Mouse (Mus musculus): ENCODE measurements around the gene Filip1. TPM values are rescaled to one million over a fixed set of nuclear protein-coding genes. Genes with fewer than 3 reads are reported as not detected.
A peak's percentile ranks its signal among the peaks of the same experiment; 100 is the strongest.

Filip1 gene
- polyA plus RNA-seq, 1 experiment: 6.7 TPM

DNA sequence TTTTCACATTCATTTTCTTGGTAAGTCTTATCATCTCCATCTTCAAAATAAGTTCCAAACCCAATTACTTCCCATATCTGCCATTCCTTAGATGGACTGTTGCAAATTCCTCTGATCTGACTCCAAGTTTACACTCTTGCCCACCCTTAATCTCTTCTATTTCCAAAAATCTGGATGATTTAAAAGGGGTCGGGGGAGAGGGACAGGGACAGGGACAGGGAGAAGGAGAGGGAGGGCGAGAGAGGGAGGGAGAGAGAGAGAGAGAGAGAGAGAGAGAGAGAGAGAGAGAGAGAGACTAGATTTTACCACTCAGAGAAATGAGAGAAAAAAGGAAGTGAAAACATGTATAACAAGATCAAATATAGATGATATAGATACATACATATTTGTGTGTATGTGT lies 188.8 kb downstream of the Filip1 start:
- Histone ChIP-seq H3K4me1 (ENCODE audit: control insufficient read depth, insufficient read depth, insufficient read length, low read length) (no peaks in the 10 kb centered on the region), H3K4me3 (ENCODE audit: insufficient read depth, low read depth, low read length) (no peak overlapping the region), H3K27ac (replicated peaks; ENCODE audit: low read depth, low read length) (no peak overlapping the region)

DNA sequence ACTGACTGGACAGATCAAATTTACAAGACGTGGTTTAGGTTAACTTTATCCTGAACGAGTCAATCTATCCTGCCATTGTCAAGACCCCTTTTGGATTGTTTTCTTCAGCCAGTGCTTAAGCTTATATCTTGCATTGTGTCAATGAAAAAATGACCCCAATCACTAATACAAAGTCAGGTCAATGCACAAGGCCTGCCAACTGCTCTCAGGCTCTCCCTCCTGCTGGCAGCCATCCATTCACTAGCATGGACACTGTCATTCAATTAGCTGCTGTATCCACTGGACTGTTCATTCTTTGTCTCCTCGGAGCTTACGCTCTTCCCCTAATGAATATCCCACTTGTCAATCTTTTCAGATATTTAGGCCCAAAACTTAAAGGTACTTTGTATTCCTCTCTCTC lies 189.2 kb downstream of the Filip1 start:
- Histone ChIP-seq H3K4me1 (ENCODE audit: control insufficient read depth, insufficient read depth, insufficient read length, low read length) (no peaks in the 10 kb centered on the region), H3K27ac (replicated peaks; ENCODE audit: low read depth, low read length) (no peak overlapping the region), H3K4me3 (ENCODE audit: insufficient read depth, low read depth, low read length) (no peak overlapping the region)

DNA sequence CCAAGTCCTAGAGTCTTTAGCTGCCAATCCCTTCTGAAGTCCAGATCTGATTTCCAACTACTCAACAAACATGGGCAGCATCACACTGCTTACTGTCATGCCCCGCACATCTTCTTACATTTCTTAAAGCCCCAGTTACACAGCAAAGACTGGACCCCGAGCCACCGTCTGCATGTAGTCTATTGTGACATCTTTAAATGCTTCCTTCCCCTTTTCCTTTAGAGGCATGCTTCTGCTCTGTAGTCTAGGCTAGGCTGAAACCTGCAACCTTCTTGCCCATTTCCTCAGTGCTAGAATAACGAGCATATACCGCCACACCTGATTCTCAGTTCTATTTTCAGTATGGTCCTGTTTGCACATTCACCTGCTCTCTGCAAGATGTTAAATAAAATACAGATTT lies 196.2 kb downstream of the Filip1 start:
- no peak overlapping the region for H3K27ac ChIP-seq (replicated peaks; ENCODE audit: low read depth, low read length)
- H3K4me3 ChIP-seq (ENCODE audit: insufficient read depth, low read depth, low read length): no peak overlapping the region
- no peaks in the 10 kb centered on the region for H3K4me1 ChIP-seq (ENCODE audit: control insufficient read depth, insufficient read depth, insufficient read length, low read length)

DNA sequence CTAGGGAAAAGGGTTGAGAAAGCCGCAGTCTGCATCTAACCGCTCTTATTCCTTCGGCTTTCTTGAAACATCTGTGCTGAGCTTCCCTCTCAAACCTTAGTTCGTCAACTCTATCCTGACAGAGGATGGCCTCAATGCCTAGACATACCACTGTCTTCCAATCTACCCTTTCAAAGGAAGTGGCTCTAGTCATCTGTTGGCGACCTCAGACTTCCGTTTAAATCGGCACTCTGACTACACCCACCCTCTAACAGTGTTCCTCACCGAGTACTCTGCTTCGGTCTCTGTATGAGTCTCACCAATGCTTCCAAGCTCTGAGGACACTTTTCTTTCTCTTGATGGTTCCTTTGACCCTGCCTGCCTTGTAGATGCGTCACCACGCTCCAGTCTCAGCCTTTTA lies 196.6 kb downstream of the Filip1 start:
- Histone ChIP-seq H3K27ac (replicated peaks; ENCODE audit: low read depth, low read length) (no peak overlapping the region), H3K4me3 (ENCODE audit: insufficient read depth, low read depth, low read length) (no peak overlapping the region), H3K4me1 (ENCODE audit: control insufficient read depth, insufficient read depth, insufficient read length, low read length) (no peaks in the 10 kb centered on the region)

DNA sequence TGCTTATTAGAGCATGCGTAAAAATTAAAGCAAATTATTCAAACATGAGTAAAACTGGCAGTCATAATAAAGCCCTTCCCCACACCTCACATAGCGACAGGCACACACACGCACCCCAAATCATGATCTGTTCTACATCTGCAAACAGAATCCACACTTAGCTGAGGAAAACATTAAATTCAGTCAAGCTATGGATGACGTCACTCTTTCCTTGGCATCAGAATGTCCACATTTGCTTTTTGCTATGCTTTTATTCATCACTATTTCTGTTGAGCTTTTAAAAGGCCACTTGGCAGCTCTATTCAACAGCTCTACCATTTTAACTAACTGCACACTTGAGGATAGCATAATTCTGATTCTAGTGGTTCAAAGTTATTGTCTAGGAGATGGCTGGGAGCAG lies 198.1 kb downstream of the Filip1 start:
- Histone ChIP-seq H3K27ac (replicated peaks; ENCODE audit: low read depth, low read length) (no peak overlapping the region), H3K4me1 (ENCODE audit: control insufficient read depth, insufficient read depth, insufficient read length, low read length) (no peaks in the 10 kb centered on the region)

DNA sequence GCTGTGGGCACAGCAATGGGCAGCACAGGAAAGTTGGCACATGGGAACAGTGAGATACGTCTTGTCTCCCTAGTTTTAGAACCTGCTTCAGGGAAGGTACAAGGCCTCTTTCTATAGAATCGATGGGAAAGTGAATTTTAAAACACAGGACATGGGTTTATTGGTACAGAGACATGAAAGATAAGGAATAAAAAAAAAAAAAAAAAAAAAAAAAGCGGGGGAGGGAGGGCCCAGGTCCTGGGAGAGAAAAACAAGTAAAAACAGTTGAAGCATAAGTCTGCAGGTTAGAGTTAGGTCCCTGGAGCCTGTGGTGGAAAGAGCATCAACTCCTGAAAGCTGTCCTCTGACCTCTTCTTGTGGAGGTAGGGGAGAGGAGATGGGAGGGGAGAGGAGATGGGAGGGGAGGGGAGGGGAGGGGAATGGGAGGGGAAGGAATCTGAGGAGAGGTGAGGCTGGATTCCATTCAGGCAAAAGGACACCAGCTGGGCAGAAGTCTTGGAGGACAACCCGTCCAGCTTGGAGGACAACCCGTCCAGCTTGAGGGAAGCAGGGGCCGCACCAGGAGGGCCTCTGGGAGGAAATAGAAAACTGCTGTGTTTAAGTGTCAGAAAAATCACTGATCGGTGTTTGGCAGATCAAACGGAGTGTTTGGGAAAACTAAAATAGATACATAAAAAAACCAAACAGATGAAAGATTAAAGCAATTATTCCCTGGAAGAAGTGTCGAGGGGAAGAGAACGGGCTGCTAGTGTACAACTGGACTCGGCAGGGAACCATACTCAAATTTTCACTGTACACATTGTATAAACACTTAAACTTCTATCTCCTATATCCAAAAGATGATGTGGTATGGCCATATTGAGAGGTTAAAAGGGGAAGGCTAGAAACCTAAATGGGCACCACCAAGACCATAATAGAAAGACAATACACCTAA lies 201.4 kb downstream of the Filip1 start:
- Histone ChIP-seq H3K4me1 (ENCODE audit: control insufficient read depth, insufficient read depth, insufficient read length, low read length) (0 out of 2 replicates have a peak, but pooled peaks cover 4% of the 10 kb centered on the region), H3K27ac (replicated peaks; ENCODE audit: low read depth, low read length) (no peak overlapping the region), H3K4me3 (ENCODE audit: insufficient read depth, low read depth, low read length) (no peak overlapping the region)

More for the DNA sequence above, 198.1 kb downstream of the Filip1 start:
- H3K4me3 ChIP-seq (ENCODE audit: insufficient read depth, low read depth, low read length): no peak overlapping the region

DNA sequence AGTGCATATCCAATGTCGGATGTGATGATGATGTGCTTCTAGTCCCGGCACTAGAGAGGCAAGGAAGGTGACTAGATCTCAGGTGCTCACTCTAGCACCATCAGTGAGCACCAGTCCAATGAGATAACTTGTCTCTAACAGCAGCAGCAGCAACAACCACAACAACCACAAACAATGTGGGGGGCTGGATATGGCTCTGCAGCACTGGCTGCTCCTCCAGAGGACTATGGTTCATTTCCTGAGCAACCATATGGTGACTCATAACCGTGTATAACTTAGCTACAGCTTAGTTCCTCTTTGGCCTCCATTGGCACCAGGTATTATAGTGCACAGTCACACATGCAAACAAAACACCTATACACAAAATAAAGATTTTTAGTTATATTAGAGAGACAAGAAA lies 202.1 kb downstream of the Filip1 start:
- H3K27ac ChIP-seq (replicated peaks; ENCODE audit: low read depth, low read length): no peak overlapping the region
- H3K4me3 ChIP-seq (ENCODE audit: insufficient read depth, low read depth, low read length): no peak overlapping the region

DNA sequence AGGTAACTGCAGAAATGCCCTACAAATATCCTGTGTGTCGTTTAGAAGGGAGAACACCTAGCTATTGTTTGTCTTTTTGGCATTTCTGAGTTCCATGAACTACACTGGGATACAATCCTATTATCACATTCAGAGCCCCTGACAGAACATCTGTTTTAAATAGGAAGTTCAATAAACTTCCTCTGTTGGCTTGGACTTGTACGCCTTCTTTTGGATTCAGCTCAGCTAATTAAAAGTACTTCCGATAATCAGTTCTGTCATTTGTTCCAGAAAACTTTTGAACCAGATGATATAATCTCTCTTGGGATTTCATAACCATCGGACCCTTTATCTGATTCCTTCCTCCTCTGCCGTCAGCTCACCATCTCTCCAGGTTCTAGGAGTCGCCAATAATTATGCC lies 203.2 kb downstream of the Filip1 start:
- H3K27ac ChIP-seq (replicated peaks; ENCODE audit: low read depth, low read length): no peak overlapping the region
- H3K4me3 ChIP-seq (ENCODE audit: insufficient read depth, low read depth, low read length): no peak overlapping the region
- 0 out of 2 replicates have a peak, but pooled peaks cover 4% of the 10 kb centered on the region for H3K4me1 ChIP-seq (ENCODE audit: control insufficient read depth, insufficient read depth, insufficient read length, low read length)

More for the DNA sequence above, 202.1 kb downstream of the Filip1 start:
- 0 out of 2 replicates have a peak, but pooled peaks cover 4% of the 10 kb centered on the region for H3K4me1 ChIP-seq (ENCODE audit: control insufficient read depth, insufficient read depth, insufficient read length, low read length)

DNA sequence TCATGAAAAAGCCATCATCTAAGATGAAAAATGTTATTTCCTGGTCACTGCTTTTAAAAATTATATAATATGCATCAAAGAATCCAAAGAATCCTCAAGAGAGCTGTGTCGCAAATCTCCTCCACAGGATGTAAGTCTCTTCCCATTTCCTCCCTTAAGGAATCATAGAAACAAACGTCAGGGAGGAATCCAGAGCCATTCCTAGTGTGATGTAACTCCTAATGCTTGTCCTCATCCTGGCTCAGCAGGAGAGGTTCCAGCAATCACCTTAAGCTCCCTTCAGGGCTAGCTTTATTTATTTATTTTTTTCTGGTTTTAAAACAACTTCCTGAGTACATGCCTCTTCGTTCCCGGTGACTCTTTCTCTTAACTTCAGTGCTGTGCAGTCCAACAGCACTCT lies 205.5 kb downstream of the Filip1 start:
- Histone ChIP-seq H3K4me3 (ENCODE audit: insufficient read depth, low read depth, low read length) (no peak overlapping the region), H3K4me1 (ENCODE audit: control insufficient read depth, insufficient read depth, insufficient read length, low read length) (0 out of 2 replicates have a peak, but pooled peaks cover 4% of the 10 kb centered on the region), H3K27ac (replicated peaks; ENCODE audit: low read depth, low read length) (no peak overlapping the region; the same call in 1 of the 2 replicates)

DNA sequence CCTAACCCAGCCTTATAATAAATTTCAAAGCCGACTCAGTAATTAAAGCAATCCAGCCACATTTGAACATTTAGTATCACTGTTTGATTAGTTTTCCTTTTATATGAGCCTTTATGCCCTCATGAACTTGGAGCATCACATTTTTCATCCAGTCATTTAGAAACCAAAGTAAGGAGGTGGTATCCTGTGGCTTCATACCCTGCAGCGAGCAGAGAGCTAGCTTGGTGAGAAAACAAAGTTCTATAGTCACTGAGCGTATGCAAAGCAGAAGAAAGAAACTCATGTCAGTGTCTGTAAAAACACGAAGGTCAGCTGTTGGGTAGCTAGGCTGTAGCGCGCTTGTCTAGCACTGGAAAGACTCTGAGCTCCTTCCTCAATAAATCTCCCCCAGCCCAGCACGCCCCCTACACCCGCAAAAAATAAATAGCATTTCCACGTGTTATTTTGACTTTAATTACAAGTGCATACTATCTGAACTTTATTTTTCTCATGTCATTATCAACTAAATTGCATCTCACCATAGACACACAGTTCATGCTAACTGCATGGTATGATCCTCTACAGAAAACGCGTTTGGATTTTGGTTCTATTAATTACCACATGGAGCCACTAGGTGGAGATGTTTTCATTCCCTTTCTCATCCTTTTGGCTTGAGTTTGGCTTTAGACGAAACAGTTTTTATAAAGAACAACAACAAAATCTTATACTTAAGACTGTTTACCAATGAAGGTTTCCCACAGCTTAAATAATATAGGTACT lies 206.2 kb downstream of the Filip1 start:
- Histone ChIP-seq H3K4me3 (ENCODE audit: insufficient read depth, low read depth, low read length) (no peak overlapping the region), H3K27ac (replicated peaks; ENCODE audit: low read depth, low read length) (no peak overlapping the region), H3K4me1 (ENCODE audit: control insufficient read depth, insufficient read depth, insufficient read length, low read length) (0 out of 2 replicates have a peak, but pooled peaks cover 4% of the 10 kb centered on the region)

DNA sequence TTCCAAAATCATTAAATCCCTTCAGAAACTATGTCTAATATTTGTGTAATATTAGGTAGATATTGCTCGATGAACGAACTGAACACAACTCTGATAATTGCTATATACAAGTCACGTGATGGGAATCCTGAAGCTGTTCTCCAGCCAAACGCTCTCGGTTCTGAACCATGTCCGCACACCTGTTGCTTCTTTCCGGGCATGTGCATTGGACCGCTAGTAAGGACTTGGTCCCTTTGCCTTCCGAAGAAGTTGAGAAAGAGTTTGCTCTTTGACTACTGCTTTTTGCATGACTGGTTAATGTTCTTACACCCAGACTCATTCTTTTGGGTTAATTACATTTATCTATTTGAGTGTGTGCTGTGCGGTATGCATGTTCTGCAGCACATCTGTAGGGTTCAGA lies 207.2 kb downstream of the Filip1 start:
- no peak overlapping the region for H3K27ac ChIP-seq (replicated peaks; ENCODE audit: low read depth, low read length)
- H3K4me3 ChIP-seq (ENCODE audit: insufficient read depth, low read depth, low read length): no peak overlapping the region
- H3K4me1 ChIP-seq (ENCODE audit: control insufficient read depth, insufficient read depth, insufficient read length, low read length): 0 out of 2 replicates have a peak, but pooled peaks cover 4% of the 10 kb centered on the region

DNA sequence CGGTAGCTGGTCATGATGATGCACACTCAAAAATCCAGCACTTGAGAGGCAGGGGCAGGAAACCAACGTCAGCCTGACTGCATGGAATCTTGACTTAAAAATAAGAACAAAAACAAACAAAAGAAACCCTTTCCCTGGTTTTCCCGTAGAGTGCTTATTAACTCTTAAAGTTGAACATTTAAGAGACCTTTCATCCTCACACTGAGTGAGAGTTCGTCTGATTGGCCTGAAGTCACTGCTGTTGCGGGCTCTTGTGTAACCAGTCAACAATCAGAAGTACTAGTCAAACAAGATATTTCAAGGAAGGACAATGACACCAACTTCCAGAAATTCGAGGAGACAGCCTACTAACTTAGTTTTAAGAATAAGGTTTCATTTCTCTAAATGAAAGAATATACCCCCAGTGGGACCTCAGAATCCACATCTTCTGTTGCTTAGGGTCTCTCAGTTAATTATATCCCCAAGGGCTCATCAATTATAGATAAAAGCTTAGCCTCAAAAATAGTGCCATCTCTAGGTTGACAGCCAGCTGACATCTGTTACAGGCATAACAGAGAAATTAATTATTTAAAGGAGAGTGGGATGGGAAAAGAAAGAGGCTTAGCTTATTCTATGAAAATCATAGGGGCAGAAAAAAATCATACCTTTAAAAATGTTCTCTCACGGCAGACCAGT lies 216.1 kb downstream of the Filip1 start:
- H3K27ac ChIP-seq (replicated peaks; ENCODE audit: low read depth, low read length): no peak overlapping the region
- H3K4me1 ChIP-seq (ENCODE audit: control insufficient read depth, insufficient read depth, insufficient read length, low read length): no peaks in the 10 kb centered on the region; the same call in 1 of the 2 replicates
- no peak overlapping the region for H3K4me3 ChIP-seq (ENCODE audit: insufficient read depth, low read depth, low read length)

DNA sequence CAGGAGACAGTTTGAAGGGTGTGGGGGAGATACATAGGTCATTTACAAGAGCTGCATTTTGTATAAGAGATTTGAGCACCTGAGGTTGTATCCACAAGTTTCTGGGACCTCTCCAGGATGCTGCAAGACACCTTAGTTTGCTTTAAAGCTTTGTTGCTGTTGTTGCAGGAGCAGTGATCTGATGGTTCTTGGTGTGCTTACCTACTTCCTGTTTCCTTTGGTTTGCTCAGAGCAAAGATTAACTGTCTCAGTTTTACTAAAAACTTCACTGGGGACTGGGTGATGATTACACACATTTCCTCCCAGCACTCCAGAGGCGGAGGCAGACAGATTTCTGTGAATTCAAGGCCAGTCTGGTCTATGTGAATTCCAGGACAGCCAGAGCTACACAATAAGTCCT lies 217.6 kb downstream of the Filip1 start:
- Histone ChIP-seq H3K4me1 (ENCODE audit: control insufficient read depth, insufficient read depth, insufficient read length, low read length) (peaks cover 2% of the 10 kb centered on the region), H3K4me3 (ENCODE audit: insufficient read depth, low read depth, low read length) (no peak overlapping the region), H3K27ac (replicated peaks; ENCODE audit: low read depth, low read length) (no peak overlapping the region)

DNA sequence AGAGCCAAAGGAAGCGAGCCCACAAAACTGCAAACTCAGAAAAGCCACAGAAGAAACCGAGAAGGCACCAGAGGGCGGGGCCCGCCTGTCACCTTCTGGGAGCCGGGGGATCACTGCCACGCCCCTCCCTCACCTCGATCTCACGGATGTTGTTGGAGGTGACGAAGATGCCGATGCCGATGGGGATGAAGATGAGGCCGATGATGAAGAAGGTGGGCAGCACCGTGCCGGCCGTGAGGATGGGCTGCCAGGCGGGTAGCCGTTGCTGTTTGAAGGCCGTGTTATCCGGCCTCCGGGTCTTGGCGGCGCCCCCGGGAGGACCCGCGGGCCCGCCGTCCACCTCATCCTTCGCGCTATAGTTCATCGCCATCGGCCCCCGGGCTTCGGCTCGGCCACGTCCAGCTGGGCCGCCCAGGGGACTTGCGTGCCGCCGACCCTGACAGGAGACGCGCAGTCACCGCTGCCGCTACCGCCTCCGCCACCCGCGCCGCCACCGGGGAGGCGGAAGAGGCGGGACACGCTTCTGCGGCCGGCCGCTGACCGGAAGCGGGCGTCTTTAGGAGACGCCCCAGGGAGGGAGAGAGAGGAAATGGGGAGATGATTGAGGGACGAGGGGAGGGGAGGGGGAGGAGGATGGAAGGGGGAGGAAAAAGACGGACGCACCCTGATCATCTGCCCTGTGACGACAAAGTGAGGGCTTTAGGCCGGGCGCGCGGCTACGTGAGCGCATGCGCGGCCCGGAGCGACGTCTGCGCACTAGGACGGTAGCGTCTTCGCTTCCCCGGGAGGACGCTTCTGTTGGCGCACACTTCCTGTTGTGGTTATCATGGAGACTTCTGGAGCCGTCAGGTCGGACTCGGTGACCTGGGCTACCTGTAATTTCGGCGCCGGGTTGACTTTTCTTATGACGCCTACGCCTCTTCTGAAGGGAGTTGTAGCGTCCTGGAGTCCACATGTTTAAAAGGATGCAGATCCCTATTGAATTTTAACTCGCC lies 219.5 kb downstream of the Filip1 start, which contains the start of gene Tmem30a:
Tmem30a (minus strand) TSS at position 667 of the 995 bp plus-strand sequence.
- Histone ChIP-seq H3K4me1 (ENCODE audit: control insufficient read depth, insufficient read depth, insufficient read length, low read length) (peaks cover 7% of the 10 kb centered on the region), H3K4me3 (ENCODE audit: insufficient read depth, low read depth, low read length) (peak within 1 kb of the TSS; percentile 88), H3K27ac (replicated peaks; ENCODE audit: low read depth, low read length) (peak within 1 kb of the TSS; percentile 88)

Measured in brown adipose tissue, adult 24 weeks (tissue).